8 mouse cellular contexts compared by ENCODE assay signal in the genomic region with DNA sequence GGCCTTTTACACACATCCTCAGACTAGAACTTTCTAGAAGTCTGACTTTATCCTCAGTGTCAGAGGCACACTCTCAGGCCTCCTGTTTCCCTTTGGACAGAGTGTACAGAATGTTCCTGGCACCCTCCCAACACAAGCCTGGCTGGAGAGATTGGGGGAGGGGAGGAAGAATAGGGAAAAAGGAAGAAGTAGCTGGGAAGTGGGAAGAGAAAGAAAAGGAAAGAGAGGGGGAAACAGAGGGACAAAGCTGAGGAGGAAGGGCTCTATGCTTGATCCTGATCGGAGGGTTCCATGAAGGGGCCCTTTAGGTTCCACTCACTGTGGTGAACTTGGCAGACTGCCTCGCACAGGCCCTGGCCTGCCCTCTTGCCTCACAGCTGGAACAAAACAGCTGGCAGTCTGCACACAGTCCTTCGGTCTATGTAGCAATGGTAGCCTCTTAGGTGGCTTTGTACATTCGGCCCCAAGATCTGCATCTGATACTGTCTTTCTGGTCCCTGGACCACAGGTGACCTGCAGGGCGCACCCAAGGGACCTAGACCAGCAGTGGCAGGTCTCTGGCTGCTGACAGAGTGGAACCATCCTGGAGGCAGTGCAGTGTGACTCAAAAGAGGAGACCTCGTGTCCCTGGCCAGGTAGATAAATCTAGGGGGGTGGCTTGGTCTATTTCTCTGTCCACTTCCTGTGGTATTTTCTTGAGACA. TPM values are rescaled to one million over a fixed set of nuclear protein-coding genes. Genes with fewer than 3 reads are reported as not detected.
DNase-seq lines count a peak whose midpoint lies in the region; ATAC-seq and TF ChIP-seq lines count a peak whose summit lies in the region.

No protein-coding gene starts in this region.

- no peak overlapping the region for H3K4me3 ChIP-seq in liver, adult 2 months (ENCODE audit: insufficient read depth, low read depth, low read length)
- H3K4me3 ChIP-seq in intestine, embryonic 15.5 days (replicated peaks): no peak overlapping the region
- H3K4me3 ChIP-seq in lung, embryonic 14.5 days (ENCODE audit: low read depth, low read length): no peak overlapping the region

- TF ChIP-seq POLR2A in liver, adult 2 months (IDR thresholded peaks at IDR 0.05; ENCODE audit: extremely low read depth, insufficient read depth, low read length): no peak

- no peak overlapping the region for H3K4me2 ChIP-seq in intestine, embryonic 15.5 days (replicated peaks)
- H3K4me2 ChIP-seq in lung, embryonic 14.5 days: no peak overlapping the region

- peak; percentile 79 for ATAC-seq in intestine, embryonic 15.5 days
- ATAC-seq in lung, embryonic 14.5 days (ENCODE audit: insufficient read depth): peak; percentile 90

- peak; percentile 93 for DNase-seq in liver, adult 2 months (ENCODE audit: extremely low read depth, low read depth, low spot score)
- DNase-seq in liver: no peak
- peak; percentile 91 for DNase-seq in adrenal gland, postnatal 14 days
- peak; percentile 67 to 82 for DNase-seq in gastrocnemius, adult 8-10 months (ENCODE audit: low spot score in 2 of 2)
- peak; percentile 89 for DNase-seq in lung, embryonic 14.5 days
- DNase-seq in testis, postnatal 14 days (ENCODE audit: low spot score): peak; percentile 80
- no peak for DNase-seq in thymus, adult 18-20 months

- H3K9ac ChIP-seq in liver, adult 2 months (ENCODE audit: low read depth, low read length): peak overlapping the region; percentile 43; the same call in 1 of the 2 replicates
- no peak overlapping the region for H3K9ac ChIP-seq in intestine, embryonic 15.5 days
- H3K9ac ChIP-seq in lung, embryonic 14.5 days: no peak overlapping the region

- H3K27ac ChIP-seq in liver, adult 2 months (replicated peaks; ENCODE audit: insufficient read depth, low read depth, low read length): peak overlapping the region; percentile 94
- peak overlapping the region; percentile 73 for H3K27ac ChIP-seq in intestine, embryonic 15.5 days
- peak overlapping the region; percentile 80 for H3K27ac ChIP-seq in lung, embryonic 14.5 days (ENCODE audit: low read depth)

- no peak for TF ChIP-seq CTCF in liver, adult 2 months (IDR thresholded peaks at IDR 0.05; ENCODE audit: low read depth, low read length)
- TF ChIP-seq CTCF in lung, embryonic 14.5 days (IDR thresholded peaks at IDR 0.05; ENCODE audit: low read depth): peak; percentile 9; the same call in 1 of the 2 replicates

- peaks cover 41% of the 10 kb centered on the region for H3K4me1 ChIP-seq in liver, adult 2 months (ENCODE audit: control insufficient read depth, insufficient read depth, low read length)
- H3K4me1 ChIP-seq in intestine, embryonic 15.5 days (replicated peaks): peaks cover 15% of the 10 kb centered on the region
- peaks cover 9% of the 10 kb centered on the region for H3K4me1 ChIP-seq in lung, embryonic 14.5 days (ENCODE audit: insufficient read depth)

- no peaks in the 10 kb centered on the region for H3K79me2 ChIP-seq in liver, adult 2 months (ENCODE audit: control insufficient read depth, insufficient read depth, low read length)

- H3K36me3 ChIP-seq in liver, adult 2 months (ENCODE audit: control insufficient read depth, insufficient read depth, low read length): peaks cover 29% of the 10 kb centered on the region
- peaks cover 21% of the 10 kb centered on the region for H3K36me3 ChIP-seq in intestine, embryonic 15.5 days
- peaks cover 44% of the 10 kb centered on the region for H3K36me3 ChIP-seq in lung, embryonic 14.5 days (ENCODE audit: insufficient read depth)

- H3K27me3 ChIP-seq in liver, adult 2 months (ENCODE audit: control insufficient read depth, insufficient read depth, low read length): no peaks in the 10 kb centered on the region
- no peaks in the 10 kb centered on the region for H3K27me3 ChIP-seq in intestine, embryonic 15.5 days (replicated peaks)
- no peaks in the 10 kb centered on the region for H3K27me3 ChIP-seq in lung, embryonic 14.5 days (ENCODE audit: insufficient read depth, low read length)

- WGBS in liver, adult 2 months: 15% methylated on average over 6 of the region's 6 CpGs
- 54% methylated on average over 6 of the region's 6 CpGs for WGBS in intestine, embryonic 15.5 days
- WGBS in lung, embryonic 14.5 days: 43% methylated on average over 6 of the region's 6 CpGs

- no peaks in the 10 kb centered on the region for H3K9me3 ChIP-seq in intestine, embryonic 15.5 days
- no peaks in the 10 kb centered on the region for H3K9me3 ChIP-seq in lung, embryonic 14.5 days (ENCODE audit: low read depth, low read length)

RNA-seq across cellular contexts. Expression of gene Per2, which starts 22.6 kb away (rescaled TPM):
- total RNA-seq in liver, adult 2 months (2014; rRNA removed): 5.7 and 7.7 TPM in 2 replicates
- 3.9 and 4.9 TPM in 2 replicates for polyA plus RNA-seq in liver, adult 2 months (2012; rRNA removed)
- 38.3 and 42.3 TPM in 2 replicates for total RNA-seq in adrenal gland, postnatal 14 days (2021)
- 10 to 100 TPM in 1 of 4 experiments, 1 to 10 TPM in 3; 7.0 to 15.0 (median 8.8) TPM for total RNA-seq in gastrocnemius, adult 8-10 months (2022)
- polyA plus RNA-seq in intestine, embryonic 15.5 days (2015; fragmentation: Nextera tagmentation; extraction: Ambion mirVana): 7.8 and 7.9 TPM in 2 replicates
- polyA plus RNA-seq in lung, embryonic 14.5 days (2014; fragmentation: Nextera tagmentation; extraction: Ambion mirVana): 6.6 and 8.3 TPM in 2 replicates

RNA-seq across cellular contexts. Expression of gene Hes6, which starts 22.7 kb away (rescaled TPM):
- total RNA-seq in liver, adult 2 months (2014; rRNA removed): 64.6 and 97.0 TPM in 2 replicates
- 107 and 112 TPM in 2 replicates for polyA plus RNA-seq in liver, adult 2 months (2012; rRNA removed)
- total RNA-seq in adrenal gland, postnatal 14 days (2021): 182 and 223 TPM in 2 replicates
- total RNA-seq in gastrocnemius, adult 8-10 months (2022): 1 to 10 TPM; 6.9 to 9.2 (median 7.2) TPM
- polyA plus RNA-seq in intestine, embryonic 15.5 days (2015; fragmentation: Nextera tagmentation; extraction: Ambion mirVana): 94.0 and 103 TPM in 2 replicates
- polyA plus RNA-seq in lung, embryonic 14.5 days (2014; fragmentation: Nextera tagmentation; extraction: Ambion mirVana): 53.7 and 56.4 TPM in 2 replicates

RNA-seq across cellular contexts. Expression of gene Ilkap, which starts 37.9 kb away (rescaled TPM):
- total RNA-seq in liver, adult 2 months (2014; rRNA removed): 50.3 and 54.7 TPM in 2 replicates
- 25.2 and 32.0 TPM in 2 replicates for polyA plus RNA-seq in liver, adult 2 months (2012; rRNA removed)
- 99.4 and 110 TPM in 2 replicates for total RNA-seq in adrenal gland, postnatal 14 days (2021)
- total RNA-seq in gastrocnemius, adult 8-10 months (2022): 10 to 100 TPM; 31.2 to 40.1 (median 34.0) TPM
- polyA plus RNA-seq in intestine, embryonic 15.5 days (2015; fragmentation: Nextera tagmentation; extraction: Ambion mirVana): 119 and 128 TPM in 2 replicates
- polyA plus RNA-seq in lung, embryonic 14.5 days (2014; fragmentation: Nextera tagmentation; extraction: Ambion mirVana): 140 and 144 TPM in 2 replicates

RNA-seq across cellular contexts. Expression of gene Traf3ip1, which starts 57.9 kb away (rescaled TPM):
- total RNA-seq in liver, adult 2 months (2014; rRNA removed): 3.2 and 3.6 TPM in 2 replicates
- 3.4 and 3.8 TPM in 2 replicates for polyA plus RNA-seq in liver, adult 2 months (2012; rRNA removed)
- 12.3 and 12.6 TPM in 2 replicates for total RNA-seq in adrenal gland, postnatal 14 days (2021)
- total RNA-seq in gastrocnemius, adult 8-10 months (2022): 1 to 10 TPM; 2.9 to 3.7 (median 3.3) TPM
- polyA plus RNA-seq in intestine, embryonic 15.5 days (2015; fragmentation: Nextera tagmentation; extraction: Ambion mirVana): 7.2 and 8.1 TPM in 2 replicates
- polyA plus RNA-seq in lung, embryonic 14.5 days (2014; fragmentation: Nextera tagmentation; extraction: Ambion mirVana): 6.9 and 8.0 TPM in 2 replicates

Comparison
In these comparisons a context has a peak if more than half of its experiments do, and no peak if none do; other contexts are left out.
1. DNase-seq: peak in liver, adult 2 months (single experiment), adrenal gland, postnatal 14 days (single experiment), gastrocnemius, adult 8-10 months (2 of 2), lung, embryonic 14.5 days (single experiment) and testis, postnatal 14 days (single experiment); none in liver (single experiment) and thymus, adult 18-20 months (0 of 2).
2. Peak in every context shown above with its lines, with median percentiles within 50 percentile points of each other: H3K27ac ChIP-seq.